Mouse (Mus musculus) lung, adult 2 months (tissue): ENCODE data around the gene Asrgl1. TPM values are rescaled to one million over a fixed set of nuclear protein-coding genes. Genes with fewer than 3 reads are reported as not detected.

Experiments
- DNase-seq: peaks from one replicate; pipeline ENCODE4 v3.0.0; 2022
- H3K4me1 ChIP-seq: fragments of 200-500 bp; 2 replicates; pipeline ENCODE4 v1.6.1; 2011; ENCODE audit warnings: low read length; ENCODE audit not compliant: control insufficient read depth, insufficient read depth
- H3K4me3 ChIP-seq: fragments of 200-500 bp; replicated peaks from 2 replicates; pipeline ENCODE3; 2011; ENCODE audit warnings: low read depth, mild to moderate bottlenecking, control low read depth, low read length; ENCODE audit errors: extremely low read depth
- CTCF ChIP-seq: fragments of 200-500 bp; IDR thresholded peaks from 2 replicates; pipeline ENCODE4 v1.5.1; 2011; ENCODE audit warnings: mild to moderate bottlenecking, low read length, control low read depth; ENCODE audit not compliant: insufficient read depth
- POLR2A ChIP-seq: fragments of 200-500 bp; IDR thresholded peaks from 2 replicates; pipeline ENCODE4 v1.6.1; 2011; ENCODE audit warnings: low read depth, mild to moderate bottlenecking, control low read depth, low read length, borderline replicate concordance; ENCODE audit errors: extremely low read depth
- WGBS: fragments of 180-500 bp; shearing (Covaris S2); methylation state at CpG from one replicate; pipeline ENCODE4 v1.1.7; 2018; 5-methylcytosine and 5-hydroxymethylcytosine counted together
- polyA plus RNA-seq: library from polyadenylated mRNA; depleted of rRNA; stranded (reverse); fragments of >200 nt; gene quantifications from 2 replicates; pipeline ENCODE4 v1.2.3, GENCODE M21; 2012; rRNA removed

The Asrgl1 gene
- polyA plus RNA-seq, 1 experiment = 2.2 TPM

DNA sequence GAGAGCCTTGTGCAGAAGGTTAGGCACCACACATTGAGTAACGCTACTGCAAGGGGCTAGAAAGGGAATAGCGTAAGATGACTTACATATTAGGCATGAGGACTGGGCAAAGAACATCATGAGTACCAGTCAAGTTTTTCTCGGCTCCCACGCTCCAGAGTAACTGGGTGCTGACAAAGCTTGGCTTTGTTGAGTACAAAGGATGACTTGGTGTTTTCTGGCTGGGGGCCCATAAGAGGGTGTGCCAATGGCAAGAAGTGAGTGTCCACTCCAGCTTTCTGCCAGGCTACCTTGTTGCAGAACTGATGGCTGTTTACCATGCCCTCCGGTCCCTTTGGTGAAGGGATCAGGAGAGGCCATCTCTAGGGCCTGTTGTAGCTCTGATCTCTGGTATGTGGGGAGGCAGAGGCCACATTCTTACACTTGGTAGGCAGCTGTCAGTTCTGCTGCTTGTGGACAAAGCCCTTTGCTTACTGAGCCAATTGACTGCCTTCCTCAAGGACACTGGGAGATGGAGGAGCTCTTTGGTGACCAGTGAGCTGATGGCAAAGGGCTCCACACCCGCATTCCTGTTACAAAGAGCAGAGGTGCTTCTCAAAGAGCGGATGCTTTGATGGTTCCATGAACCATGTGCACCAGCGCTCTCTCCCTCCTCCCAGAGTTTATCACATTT is 74.1 kb downstream of the Asrgl1 start:
- Histone ChIP-seq H3K4me3 (no peak overlapping the region), H3K4me1 (peaks cover 3% of the 10 kb centered on the region; the same call in 1 of the 2 replicates)
- peak; percentile 41 for DNase-seq
- 71% methylated on average over 8 of the region's 8 CpGs for WGBS
- no peak for TF ChIP-seq POLR2A
- no peak for TF ChIP-seq CTCF

DNA sequence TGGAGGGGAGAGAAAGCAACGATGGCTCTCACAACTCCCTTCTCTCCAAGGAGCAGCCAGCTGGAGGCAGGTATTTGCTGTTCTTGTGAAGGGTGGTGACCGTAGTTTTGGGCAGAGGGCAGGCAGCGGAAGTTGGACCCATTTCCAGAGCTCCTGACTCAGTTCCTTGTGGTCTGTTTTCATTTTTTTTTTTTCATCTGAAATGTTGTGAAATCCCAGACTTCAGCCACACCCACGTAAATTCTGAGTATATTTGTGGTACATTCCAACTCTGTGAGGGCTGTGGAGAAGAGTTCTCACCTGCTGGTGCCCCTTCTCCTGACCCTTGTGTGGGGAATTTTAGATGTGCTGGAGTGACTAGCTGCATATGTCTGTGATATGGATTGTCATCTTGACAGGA is 75.3 kb downstream of the Asrgl1 start:
- DNase-seq = peak; percentile 36
- H3K4me1 ChIP-seq = no peaks in the 10 kb centered on the region; the same call in 1 of the 2 replicates
- H3K4me3 ChIP-seq = no peak overlapping the region
- TF ChIP-seq POLR2A (no peak), CTCF (no peak)
- 48% methylated on average over 4 of the region's 4 CpGs for WGBS

Other genes with a start within 250 kb of the Asrgl1 start
- gene 1810009A15Rik, start 246.8 kb downstream of the Asrgl1 start, polyA plus RNA-seq = 11.8 and 15.4 TPM in 2 replicates
- not detected in 2 replicates for gene Gm49416, start 246.7 kb downstream of the Asrgl1 start, polyA plus RNA-seq
- 18.5 and 22.2 TPM in 2 replicates for gene Ints5, start 242.6 kb downstream of the Asrgl1 start, polyA plus RNA-seq
- 83.8 and 124 TPM in 2 replicates for gene Ganab, start 237.6 kb downstream of the Asrgl1 start, polyA plus RNA-seq
- gene B3gat3, start 215.3 kb downstream of the Asrgl1 start, polyA plus RNA-seq = 92.3 and 107 TPM in 2 replicates
- gene Rom1, start 206.3 kb downstream of the Asrgl1 start, polyA plus RNA-seq = 11.3 and 14.1 TPM in 2 replicates
- 50.5 and 65.5 TPM in 2 replicates for gene Eml3, start 206.1 kb downstream of the Asrgl1 start, polyA plus RNA-seq
- 20.0 and 26.9 TPM in 2 replicates for gene Mta2, start 193.8 kb downstream of the Asrgl1 start, polyA plus RNA-seq
- gene Tut1, start 181.8 kb downstream of the Asrgl1 start, polyA plus RNA-seq = 14.9 and 17.9 TPM in 2 replicates
- gene Eef1g, start 168.6 kb downstream of the Asrgl1 start, polyA plus RNA-seq = 121 and 206 TPM in 2 replicates
- gene Ahnak, start 146.4 kb downstream of the Asrgl1 start, polyA plus RNA-seq = 56.3 and 84.7 TPM in 2 replicates
- 138,577 and 142,361 TPM in 2 replicates for gene Scgb1a1, start 47.7 kb downstream of the Asrgl1 start, polyA plus RNA-seq